Mouse (Mus musculus) cortical plate, adult 2 months (tissue): ENCODE measurements around the gene 2810459M11Rik. TPM values are rescaled to one million over a fixed set of nuclear protein-coding genes. Genes with fewer than 3 reads are reported as not detected.

ENCODE experiments used
- H3K27ac ChIP-seq: fragments of 200-500 bp; 2 replicates; pipeline ENCODE4 v1.5.1; 2012; ENCODE audit warnings: low read length, control low read depth, inconsistent platforms; ENCODE audit not compliant: insufficient read depth
- H3K4me1 ChIP-seq: fragments of 200-500 bp; 2 replicates; pipeline ENCODE4 v1.6.1; 2011; ENCODE audit warnings: low read length; ENCODE audit not compliant: control insufficient read depth, insufficient read depth
- H3K4me3 ChIP-seq: fragments of 200-500 bp; 2 replicates; pipeline ENCODE4 v1.5.1; 2011; ENCODE audit warnings: mild to moderate bottlenecking, low read length, control low read depth; ENCODE audit not compliant: insufficient read depth
- CTCF ChIP-seq: fragments of 200-500 bp; IDR thresholded peaks from 2 replicates; pipeline ENCODE4 v1.5.1; 2011; ENCODE audit warnings: mild to moderate bottlenecking, control low read depth, low read length; ENCODE audit not compliant: insufficient read depth; ENCODE audit errors: extremely low read depth
- POLR2A ChIP-seq: fragments of 200-500 bp; IDR thresholded peaks from 2 replicates; pipeline ENCODE4 v1.6.1; 2011; ENCODE audit warnings: mild to moderate bottlenecking, low read length, control low read depth; ENCODE audit not compliant: insufficient read depth; ENCODE audit errors: extremely low read depth
- polyA plus RNA-seq: library from polyadenylated mRNA; depleted of rRNA; stranded (reverse); fragments of >200 nt; gene quantifications from 2 replicates; pipeline ENCODE4 v1.2.3, GENCODE M21; 2012; rRNA removed

Gene 2810459M11Rik
- polyA plus RNA-seq, 1 experiment = 11.3 TPM

DNA sequence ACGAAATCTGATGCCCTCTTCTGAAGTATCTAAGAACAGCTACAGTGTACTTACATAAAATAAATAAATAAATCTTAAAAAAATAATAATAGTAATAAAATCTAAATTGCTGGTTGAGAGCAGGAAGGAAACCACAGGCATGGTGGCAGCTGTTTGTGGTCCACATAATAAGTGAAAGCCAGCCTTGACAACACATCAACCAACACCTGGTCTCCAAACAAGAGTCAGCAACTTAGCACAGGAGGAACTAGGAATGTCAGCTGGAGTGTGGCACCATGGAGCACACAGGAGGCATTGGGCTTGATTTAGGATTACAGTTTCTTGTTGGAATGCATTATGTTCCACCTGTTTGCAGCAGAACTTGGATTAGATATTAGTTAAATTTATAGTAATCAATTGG lies 59.4 kb downstream of the 2810459M11Rik start:
- no peak for TF ChIP-seq CTCF
- no peak for TF ChIP-seq POLR2A
- H3K27ac ChIP-seq = no peak overlapping the region
- H3K4me1 ChIP-seq = no peaks in the 10 kb centered on the region; the same call in 1 of the 2 replicates
- H3K4me3 ChIP-seq = no peak overlapping the region

Other genes with a start within 250 kb of the 2810459M11Rik start
- 835 and 861 TPM in 2 replicates for gene Itm2c, start 151.6 kb upstream of the 2810459M11Rik start, polyA plus RNA-seq
- gene 4933407L21Rik, start 117.4 kb upstream of the 2810459M11Rik start, polyA plus RNA-seq = 6.6 and 7.8 TPM in 2 replicates
- gene Gpr55, start 84.9 kb upstream of the 2810459M11Rik start, polyA plus RNA-seq = 0.08 and 0.13 TPM in 2 replicates
- gene Spata3, start 29.0 kb upstream of the 2810459M11Rik start, polyA plus RNA-seq = 1.5 and 2.0 TPM in 2 replicates
- 72.1 and 72.5 TPM in 2 replicates for gene Psmd1, start 18.5 kb downstream of the 2810459M11Rik start, polyA plus RNA-seq
- gene Htr2b, start 66.1 kb downstream of the 2810459M11Rik start, polyA plus RNA-seq = 0.08 and 0.13 TPM in 2 replicates
- 1.5 and 2.2 TPM in 2 replicates for gene Gm21972, start 87.8 kb downstream of the 2810459M11Rik start, polyA plus RNA-seq
- gene Armc9, start 108.9 kb downstream of the 2810459M11Rik start, polyA plus RNA-seq = 34.2 and 35.0 TPM in 2 replicates